Mouse (Mus musculus): ENCODE measurements around the gene Fbxw11. TPM values are rescaled to one million over a fixed set of nuclear protein-coding genes. Genes with fewer than 3 reads are reported as not detected.
"Not testable (repeated sequence)": the region's sequence is repeated elsewhere in the genome, so short reads cannot be mapped to it uniquely, and the experiment has no call there.

The Fbxw11 gene
- polyA plus RNA-seq, 1 experiment: 55.6 TPM

DNA sequence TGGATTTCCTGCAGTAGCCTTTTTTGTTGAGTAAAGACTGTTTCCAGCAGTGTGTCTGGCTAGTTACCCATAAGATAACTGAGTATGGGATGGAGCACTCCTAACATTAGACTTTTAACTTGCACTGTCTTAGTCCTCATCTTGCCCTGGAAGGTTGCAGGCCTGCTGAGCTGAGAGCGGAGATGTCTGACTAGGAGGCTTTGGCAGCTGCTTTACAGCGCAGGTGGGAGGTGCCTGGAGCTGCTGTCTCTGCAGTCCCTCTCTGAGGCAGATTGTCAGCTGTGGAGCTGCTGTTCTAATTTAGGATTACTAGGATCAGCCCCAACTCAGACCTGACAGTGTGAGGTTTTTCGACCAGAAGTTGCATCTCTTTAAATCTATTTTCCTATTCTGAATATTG is 34.3 kb downstream of the Fbxw11 start:
- no peak overlapping the region for H3K27ac ChIP-seq (ENCODE audit: control insufficient read depth, insufficient read depth, low read length)
- WGBS: 80% methylated on average over 3 of the region's 3 CpGs
- peaks cover 13% of the 10 kb centered on the region for H3K4me1 ChIP-seq (replicated peaks; ENCODE audit: control insufficient read depth, insufficient read depth, low read length)
- H3K27me3 ChIP-seq (ENCODE audit: control insufficient read depth, insufficient read depth, low read length): no peaks in the 10 kb centered on the region
- no peak overlapping the region for H3K4me3 ChIP-seq (ENCODE audit: control insufficient read depth, insufficient read depth, low read length)
- H3K36me3 ChIP-seq (ENCODE audit: control insufficient read depth, insufficient read depth, low read length): no peaks in the 10 kb centered on the region
- TF ChIP-seq CTCF (IDR thresholded peaks at IDR 0.05; ENCODE audit: borderline replicate concordance, control insufficient read depth, extremely low read depth, insufficient read depth, low read length, poor library complexity) (no peak), POLR2A (IDR thresholded peaks at IDR 0.05; ENCODE audit: control insufficient read depth, extremely low read depth, insufficient read depth, low read length, poor library complexity) (no peak)
- no peak for DNase-seq

DNA sequence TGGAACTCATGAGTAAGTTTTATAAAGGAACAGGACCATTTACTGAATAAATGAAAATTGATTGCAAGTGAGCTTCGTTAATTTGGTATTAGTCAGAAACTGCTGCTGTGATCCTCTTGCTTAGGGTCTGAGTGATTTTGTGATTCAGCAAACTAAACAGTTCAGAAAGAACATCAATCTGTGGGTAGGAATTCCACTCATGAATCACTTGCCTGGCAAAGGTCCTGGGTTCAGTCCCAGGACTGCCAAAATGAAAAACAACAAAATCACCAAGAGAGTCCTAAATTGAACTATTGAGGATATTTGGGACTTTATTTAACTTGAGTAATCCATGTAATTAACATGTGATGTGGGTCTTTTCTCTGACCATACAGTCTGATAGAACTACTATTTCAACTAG is 35.3 kb downstream of the Fbxw11 start:
- Histone ChIP-seq H3K27me3 (ENCODE audit: control insufficient read depth, insufficient read depth, low read length) (no peaks in the 10 kb centered on the region), H3K4me1 (replicated peaks; ENCODE audit: control insufficient read depth, insufficient read depth, low read length) (peaks cover 13% of the 10 kb centered on the region), H3K4me3 (ENCODE audit: control insufficient read depth, insufficient read depth, low read length) (no peak overlapping the region), H3K27ac (ENCODE audit: control insufficient read depth, insufficient read depth, low read length) (no peak overlapping the region), H3K36me3 (ENCODE audit: control insufficient read depth, insufficient read depth, low read length) (no peaks in the 10 kb centered on the region)
- WGBS: 91% methylated on average over 1 of the region's 1 CpGs
- TF ChIP-seq POLR2A (IDR thresholded peaks at IDR 0.05; ENCODE audit: control insufficient read depth, extremely low read depth, insufficient read depth, low read length, poor library complexity) (no peak), CTCF (IDR thresholded peaks at IDR 0.05; ENCODE audit: borderline replicate concordance, control insufficient read depth, extremely low read depth, insufficient read depth, low read length, poor library complexity) (no peak)
- no peak for DNase-seq

DNA sequence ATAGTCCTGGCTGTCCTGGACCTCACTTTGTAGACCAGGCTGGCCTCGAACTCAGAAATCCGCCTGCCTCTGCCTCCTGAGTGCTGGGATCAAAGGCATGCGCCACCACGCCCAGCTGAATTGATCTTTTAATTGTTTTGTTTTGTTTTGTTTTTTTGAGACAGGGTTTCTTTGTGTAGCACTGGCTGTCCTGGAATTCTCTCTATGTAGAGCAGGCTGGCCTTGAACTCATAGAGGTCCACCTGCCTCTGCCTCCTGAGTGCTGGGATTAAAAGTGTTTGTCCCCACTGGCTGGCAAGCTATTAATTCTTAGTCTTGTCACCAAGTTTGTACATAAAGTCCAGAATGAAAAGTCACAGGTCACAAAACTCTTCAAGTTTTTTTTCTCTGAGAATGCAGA is 36.6 kb downstream of the Fbxw11 start:
- not testable (repeated sequence) for H3K36me3 ChIP-seq (ENCODE audit: control insufficient read depth, insufficient read depth, low read length); H3K27me3 ChIP-seq (ENCODE audit: control insufficient read depth, insufficient read depth, low read length); DNase-seq; H3K4me3 ChIP-seq (ENCODE audit: control insufficient read depth, insufficient read depth, low read length); H3K27ac ChIP-seq (ENCODE audit: control insufficient read depth, insufficient read depth, low read length)
- WGBS: 95% methylated on average over 4 of the region's 4 CpGs
- H3K4me1 ChIP-seq (replicated peaks; ENCODE audit: control insufficient read depth, insufficient read depth, low read length): peaks cover 15% of the 10 kb centered on the region

DNA sequence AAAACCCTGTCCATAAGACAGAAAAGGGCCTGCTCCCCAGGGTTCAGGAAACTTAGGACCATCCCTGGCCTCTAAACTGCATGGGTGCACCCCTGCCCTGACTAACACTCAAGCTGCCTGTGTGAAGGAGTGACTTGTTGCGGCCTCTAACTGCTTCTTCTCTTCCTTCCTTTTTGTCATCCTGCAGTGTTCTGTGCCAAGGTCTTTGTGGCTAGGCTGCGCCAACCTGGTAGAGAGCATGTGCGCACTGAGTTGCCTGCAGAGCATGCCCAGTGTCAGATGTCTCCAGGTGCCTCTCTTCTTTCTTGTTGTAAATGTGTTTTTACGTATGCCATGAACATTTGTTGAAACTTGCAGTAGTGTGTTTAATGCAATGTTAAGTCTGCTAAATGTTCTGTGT is 37.5 kb downstream of the Fbxw11 start:
- H3K36me3 ChIP-seq (ENCODE audit: control insufficient read depth, insufficient read depth, low read length): no peaks in the 10 kb centered on the region
- peaks cover 16% of the 10 kb centered on the region for H3K4me1 ChIP-seq (replicated peaks; ENCODE audit: control insufficient read depth, insufficient read depth, low read length)
- peak; percentile 52 for DNase-seq
- 6% methylated on average over 4 of the region's 4 CpGs for WGBS
- no peaks in the 10 kb centered on the region for H3K27me3 ChIP-seq (ENCODE audit: control insufficient read depth, insufficient read depth, low read length)
- no peak for TF ChIP-seq CTCF (IDR thresholded peaks at IDR 0.05; ENCODE audit: borderline replicate concordance, control insufficient read depth, extremely low read depth, insufficient read depth, low read length, poor library complexity)
- TF ChIP-seq POLR2A (IDR thresholded peaks at IDR 0.05; ENCODE audit: control insufficient read depth, extremely low read depth, insufficient read depth, low read length, poor library complexity): no peak
- H3K27ac ChIP-seq (ENCODE audit: control insufficient read depth, insufficient read depth, low read length): peak overlapping the region; percentile 78
- H3K4me3 ChIP-seq (ENCODE audit: control insufficient read depth, insufficient read depth, low read length): no peak overlapping the region

DNA sequence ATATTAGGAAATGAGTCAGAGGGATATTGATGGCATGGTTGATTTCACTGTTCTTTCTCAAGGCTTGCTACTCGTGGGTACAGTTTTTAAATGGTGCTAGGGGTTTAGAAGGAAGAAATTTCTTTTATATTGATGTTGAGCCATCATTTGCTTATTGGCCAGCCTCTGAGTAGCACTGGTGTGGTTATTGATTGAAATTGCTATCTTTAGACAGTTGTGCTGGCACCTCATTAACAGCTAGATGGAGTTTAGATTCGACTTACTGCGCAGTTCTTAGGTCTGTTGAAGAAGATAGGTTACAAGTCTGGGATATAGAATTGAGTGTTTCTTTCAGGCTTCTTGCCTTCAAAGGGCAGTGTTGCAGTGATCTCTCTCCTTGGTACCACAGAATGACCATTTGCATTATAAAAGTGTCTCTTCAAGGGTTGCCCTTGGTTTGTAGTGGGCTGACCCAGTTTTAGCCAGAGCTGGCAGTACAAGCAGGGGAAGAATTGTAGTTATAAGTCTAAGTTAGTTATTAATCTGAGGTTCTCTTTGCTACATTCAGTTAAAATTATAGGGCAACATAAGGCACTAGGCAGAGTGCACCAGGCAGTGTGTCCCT is 38.8 kb downstream of the Fbxw11 start:
- 89% methylated on average over 3 of the region's 3 CpGs for WGBS
- no peak overlapping the region for H3K27ac ChIP-seq (ENCODE audit: control insufficient read depth, insufficient read depth, low read length)

GRCm38 (mm10) chr11:32682335-32683102 is 40.0 kb downstream of the Fbxw11 start:
- Histone ChIP-seq H3K4me3 (ENCODE audit: control insufficient read depth, insufficient read depth, low read length) (no peak overlapping the region), H3K27me3 (ENCODE audit: control insufficient read depth, insufficient read depth, low read length) (no peaks in the 10 kb centered on the region), H3K36me3 (ENCODE audit: control insufficient read depth, insufficient read depth, low read length) (no peaks in the 10 kb centered on the region), H3K27ac (ENCODE audit: control insufficient read depth, insufficient read depth, low read length) (no peak overlapping the region), H3K4me1 (replicated peaks; ENCODE audit: control insufficient read depth, insufficient read depth, low read length) (peaks cover 19% of the 10 kb centered on the region)
- no peak for TF ChIP-seq POLR2A (IDR thresholded peaks at IDR 0.05; ENCODE audit: control insufficient read depth, extremely low read depth, insufficient read depth, low read length, poor library complexity)
- TF ChIP-seq CTCF (IDR thresholded peaks at IDR 0.05; ENCODE audit: borderline replicate concordance, control insufficient read depth, extremely low read depth, insufficient read depth, low read length, poor library complexity): no peak
- DNase-seq: no peak
- WGBS: 49% methylated on average over 5 of the region's 5 CpGs

More for the DNA sequence above, 38.8 kb downstream of the Fbxw11 start:
- no peak for DNase-seq
- H3K27me3 ChIP-seq (ENCODE audit: control insufficient read depth, insufficient read depth, low read length): no peaks in the 10 kb centered on the region
- no peak for TF ChIP-seq CTCF (IDR thresholded peaks at IDR 0.05; ENCODE audit: borderline replicate concordance, control insufficient read depth, extremely low read depth, insufficient read depth, low read length, poor library complexity)
- TF ChIP-seq POLR2A (IDR thresholded peaks at IDR 0.05; ENCODE audit: control insufficient read depth, extremely low read depth, insufficient read depth, low read length, poor library complexity): no peak
- H3K4me3 ChIP-seq (ENCODE audit: control insufficient read depth, insufficient read depth, low read length): no peak overlapping the region
- H3K36me3 ChIP-seq (ENCODE audit: control insufficient read depth, insufficient read depth, low read length): no peaks in the 10 kb centered on the region
- peaks cover 16% of the 10 kb centered on the region for H3K4me1 ChIP-seq (replicated peaks; ENCODE audit: control insufficient read depth, insufficient read depth, low read length)

Data from thymus, adult 2 months (tissue).